Mouse (Mus musculus) bone marrow, adult 2 months (tissue): ENCODE measurements around the gene Ilf2.

Source experiments
- CTCF ChIP-seq: fragments of 200-500 bp; IDR thresholded peaks from 2 replicates; pipeline ENCODE4 v1.5.1; 2011; ENCODE audit warnings: low read length, control low read depth; ENCODE audit not compliant: control insufficient read depth, insufficient read depth
- POLR2A ChIP-seq: fragments of 200-500 bp; IDR thresholded peaks from 2 replicates; pipeline ENCODE4 v1.6.1; 2011; ENCODE audit warnings: low read depth, mild to moderate bottlenecking, control low read depth, low read length, borderline replicate concordance; ENCODE audit not compliant: control insufficient read depth

GRCm38 (mm10) chr3:90465081-90465685, 10.7 kb upstream of the Ilf2 start:
- TF ChIP-seq POLR2A (no peak), CTCF (no peak)
